Mouse (Mus musculus) heart, postnatal 0 days (tissue): ENCODE data around the gene Snupn. TPM values are rescaled to one million over a fixed set of nuclear protein-coding genes. Genes with fewer than 3 reads are reported as not detected.

Source experiments
- ATAC-seq: fragments of 200-750 bp; cut with Nextera tagmentation; 2 replicates; pipeline ENCODE4 v1.8.0; 2017; ENCODE audit warnings: low read depth, moderate number of reproducible peaks, moderate library complexity; ENCODE audit not compliant: insufficient read depth
- DNase-seq: peaks from one replicate; pipeline ENCODE4 v3.0.0-alpha.2; 2016; ENCODE audit warnings: low spot score
- H3K27ac ChIP-seq: fragments of 300-500 bp; sonication (generic); 2 replicates; pipeline ENCODE4 v1.5.1; 2014; ENCODE audit warnings: low read depth, mild to moderate bottlenecking
- H3K27me3 ChIP-seq: fragments of 300-500 bp; sonication (generic); 2 replicates; pipeline ENCODE4 v1.6.1; 2014; ENCODE audit warnings: low read length, mixed read lengths; ENCODE audit not compliant: control insufficient read depth, insufficient read depth
- H3K36me3 ChIP-seq: fragments of 300-500 bp; sonication (generic); replicated peaks from 2 replicates; pipeline ENCODE4 v1.6.1; 2014; ENCODE audit warnings: low read length, mixed read lengths; ENCODE audit not compliant: control insufficient read depth, insufficient read depth
- H3K4me1 ChIP-seq: fragments of 300-500 bp; sonication (generic); 2 replicates; pipeline ENCODE4 v1.6.1; 2014; ENCODE audit warnings: antibody characterized with exemption; ENCODE audit not compliant: control insufficient read depth, insufficient read depth
- H3K4me2 ChIP-seq: fragments of 300-500 bp; sonication (generic); 2 replicates; pipeline ENCODE4 v1.6.1; 2014; ENCODE audit warnings: low read depth, mild to moderate bottlenecking, low read length, moderate library complexity
- H3K4me3 ChIP-seq: fragments of 300-500 bp; sonication (generic); 2 replicates; pipeline ENCODE4 v1.5.1; 2014; ENCODE audit warnings: low read depth, low read length
- H3K9ac ChIP-seq: fragments of 300-500 bp; sonication (generic); replicated peaks from 2 replicates; pipeline ENCODE4 v1.6.1; 2014; ENCODE audit warnings: low read depth, low read length, mixed read lengths
- H3K9me3 ChIP-seq: fragments of 300-500 bp; sonication (generic); replicated peaks from 2 replicates; pipeline ENCODE4 v1.6.1; 2016; ENCODE audit warnings: low read length; ENCODE audit not compliant: control insufficient read depth
- CTCF ChIP-seq: IDR thresholded peaks from 2 replicates; pipeline ENCODE4 v1.5.1; 2016; ENCODE audit warnings: antibody characterized with exemption, control low read depth, low read depth
- EP300 ChIP-seq: IDR thresholded peaks from 2 replicates; pipeline ENCODE4 v1.6.1; 2016; ENCODE audit warnings: antibody characterized with exemption, low read depth
- WGBS: fragments of 180-500 bp; shearing (Covaris S2); extraction: QIAGEN DNeasy Blood & Tissue Kit; methylation state at CpG from one replicate; pipeline ENCODE4 v1.1.7; 2014; 5-methylcytosine and 5-hydroxymethylcytosine counted together
- polyA plus RNA-seq: library from polyadenylated mRNA; unstranded; fragments of >200 nt; fragmentation: Nextera tagmentation; extraction: Ambion mirVana; gene quantifications from 2 replicates; pipeline ENCODE4 v1.2.1, GENCODE M21; 2015
- total RNA-seq: library from RNA; depleted of rRNA; stranded (reverse); fragments of >200 nt; gene quantifications from 2 replicates; pipeline ENCODE4 v1.2.3, GENCODE M21; 2014; ENCODE audit warnings: low replicate concordance

Snupn gene
- total and polyA plus RNA-seq, 2 experiments from 2014 or later, result 2.8 to 14.9 TPM

- no peak for ATAC-seq
- peaks cover 47% of the 10 kb centered on the region for H3K4me1 ChIP-seq
- 84% methylated on average over 4 of the region's 4 CpGs for whole genome bisulfite sequencing
- TF ChIP-seq EP300, result no peak
- TF ChIP-seq CTCF, result no peak
- H3K36me3 ChIP-seq, result peaks cover 33% of the 10 kb centered on the region
- peak overlapping the region; percentile 83 for H3K27ac ChIP-seq
- H3K9ac ChIP-seq, result peak overlapping the region; percentile 53
- peak overlapping the region; percentile 92; the same call in 1 of the 2 replicates for H3K4me2 ChIP-seq
- no peak overlapping the region for H3K4me3 ChIP-seq
- no peaks in the 10 kb centered on the region for H3K27me3 ChIP-seq
- no peaks in the 10 kb centered on the region for H3K9me3 ChIP-seq
- no peak for DNase-seq
Measured at GRCm38 (mm10) chr9:56922746-56923145, 27.9 kb upstream of the Snupn start.

GRCm38 (mm10) chr9:56923841-56924650, 26.6 kb upstream of the Snupn start:
- DNase-seq (no peak), ATAC-seq (no peak)
- Histone ChIP-seq H3K36me3 (peaks cover 22% of the 10 kb centered on the region; the same call in 1 of the 2 replicates), H3K27ac (peak overlapping the region; percentile 83), H3K4me3 (peak overlapping the region; percentile 41), H3K4me2 (peak overlapping the region; percentile 92), H3K9ac (peak overlapping the region; percentile 53), H3K4me1 (peaks cover 47% of the 10 kb centered on the region), H3K27me3 (no peaks in the 10 kb centered on the region), H3K9me3 (no peaks in the 10 kb centered on the region)
- 24% methylated on average over 8 of the region's 8 CpGs for WGBS
- TF ChIP-seq CTCF (no peak), EP300 (no peak)

DNA sequence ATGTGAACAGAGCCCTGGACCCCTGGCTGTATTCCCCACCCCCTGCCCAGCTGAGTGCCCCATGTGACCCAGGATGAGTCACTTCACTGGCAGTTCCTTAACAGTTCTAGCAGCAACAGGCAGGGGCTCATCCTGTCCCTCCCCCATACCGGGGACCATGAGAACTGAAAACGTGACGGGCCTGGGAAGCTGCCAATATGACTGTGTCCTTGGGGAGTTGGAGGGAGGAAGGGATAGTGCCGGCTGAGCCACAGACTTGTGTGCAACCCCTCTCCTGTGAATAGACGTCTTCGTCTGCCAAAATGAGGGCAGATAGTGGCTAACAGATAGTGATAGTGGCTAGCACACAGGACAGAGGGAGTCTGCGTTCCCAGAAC, 26.0 kb upstream of the Snupn start:
- 1% methylated on average over 7 of the region's 7 CpGs for WGBS
- Histone ChIP-seq H3K27ac (peak overlapping the region; percentile 83), H3K4me1 (peaks cover 47% of the 10 kb centered on the region)

DNA sequence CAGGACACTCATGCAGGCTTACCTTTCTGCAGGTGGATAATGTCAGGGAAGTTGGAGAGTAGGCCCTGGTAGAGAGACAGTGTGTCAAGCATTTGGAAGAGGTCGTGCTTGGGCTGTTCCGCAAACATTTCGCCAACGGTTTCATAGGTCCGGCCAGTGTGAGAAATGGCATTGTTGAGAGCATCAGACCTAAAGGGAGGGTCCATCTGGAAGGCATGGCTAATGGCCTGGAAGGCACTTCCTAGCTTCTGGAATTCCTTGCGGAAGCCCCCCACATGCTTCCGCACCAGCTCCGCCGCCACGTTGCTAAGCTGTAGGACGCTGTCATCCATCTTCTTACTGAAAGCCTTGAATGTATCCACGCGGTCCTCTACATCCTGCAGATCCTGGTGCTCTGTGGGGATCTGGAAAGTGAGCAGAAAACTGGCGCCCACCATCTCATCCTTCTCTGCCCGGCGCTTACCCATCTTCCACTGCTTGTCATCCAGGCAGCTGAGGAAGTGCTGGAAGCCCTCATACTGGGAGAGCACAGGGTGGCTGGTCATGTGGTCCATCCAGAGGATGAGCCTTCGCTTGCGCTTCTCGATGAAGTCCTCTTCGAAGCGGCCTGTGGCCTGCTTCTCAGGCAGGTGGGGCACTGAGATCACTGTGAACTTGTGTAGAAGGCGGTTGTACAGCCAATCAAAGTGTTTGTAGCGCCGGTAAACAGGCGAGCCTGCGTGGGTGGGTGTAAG, 25.2 kb upstream of the Snupn start:
- H3K36me3 ChIP-seq, result peaks cover 17% of the 10 kb centered on the region; the same call in 1 of the 2 replicates
- H3K9me3 ChIP-seq, result no peaks in the 10 kb centered on the region
- no peaks in the 10 kb centered on the region for H3K27me3 ChIP-seq
- H3K27ac ChIP-seq, result peak overlapping the region; percentile 83
- peaks cover 47% of the 10 kb centered on the region for H3K4me1 ChIP-seq
- H3K4me3 ChIP-seq, result peak overlapping the region; percentile 41
- H3K4me2 ChIP-seq, result peak overlapping the region; percentile 92
- DNase-seq, result no peak
- TF ChIP-seq CTCF, result no peak
- TF ChIP-seq EP300, result no peak
- ATAC-seq, result no peak
- peak overlapping the region; percentile 53 for H3K9ac ChIP-seq
- 68% methylated on average over 26 of the region's 26 CpGs for WGBS

More for the DNA sequence above, 26.0 kb upstream of the Snupn start:
- peak overlapping the region; percentile 53 for H3K9ac ChIP-seq
- DNase-seq, result peak; percentile 93
- peaks cover 22% of the 10 kb centered on the region; the same call in 1 of the 2 replicates for H3K36me3 ChIP-seq
- H3K27me3 ChIP-seq, result no peaks in the 10 kb centered on the region
- H3K4me2 ChIP-seq, result peak overlapping the region; percentile 92
- peak; percentile 82 for ATAC-seq
- H3K4me3 ChIP-seq, result peak overlapping the region; percentile 41
- no peaks in the 10 kb centered on the region for H3K9me3 ChIP-seq
- TF ChIP-seq CTCF (no peak; the same call in 1 of the 2 replicates), EP300 (peak; percentile 96)

- peak overlapping the region; percentile 41; the same call in 1 of the 2 replicates for H3K4me3 ChIP-seq
- H3K27me3 ChIP-seq, result no peaks in the 10 kb centered on the region
- no peaks in the 10 kb centered on the region for H3K9me3 ChIP-seq
- H3K9ac ChIP-seq, result no peak overlapping the region; the same call in 1 of the 2 replicates
- H3K4me2 ChIP-seq, result peak overlapping the region; percentile 92
- H3K36me3 ChIP-seq, result peaks cover 14% of the 10 kb centered on the region; the same call in 1 of the 2 replicates
- TF ChIP-seq EP300 (no peak), CTCF (no peak)
- H3K4me1 ChIP-seq, result peaks cover 47% of the 10 kb centered on the region
- H3K27ac ChIP-seq, result 0 out of 2 replicates have a peak overlapping the region, but pooled peaks have one; percentile 83
- WGBS, result 94% methylated on average over 10 of the region's 10 CpGs
- DNase-seq (no peak), ATAC-seq (no peak)
Measured at GRCm38 (mm10) chr9:56926025-56926360, 24.7 kb upstream of the Snupn start.
